Mouse (Mus musculus) intestine, embryonic 16.5 days (tissue): Measurements from ENCODE around the gene Dvl1. TPM values are rescaled to one million over a fixed set of nuclear protein-coding genes. Genes with fewer than 3 reads are reported as not detected.
A peak's percentile ranks its signal among the peaks of the same experiment; 100 is the strongest.

Experiments used
- ATAC-seq: fragments of 200-750 bp; cut with Nextera tagmentation; 2 replicates; pipeline ENCODE4 v1.8.0; 2017; ENCODE audit warnings: moderate TSS enrichment, moderate library complexity
- H3K27ac ChIP-seq: fragments of 300-500 bp; sonication (generic); 2 replicates; pipeline ENCODE4 v1.5.1; 2014; ENCODE audit warnings: mild to moderate bottlenecking, low read length
- H3K27me3 ChIP-seq: fragments of 300-500 bp; sonication (generic); replicated peaks from 2 replicates; pipeline ENCODE4 v1.6.1; 2014; ENCODE audit warnings: low read length, control low read depth, mixed read lengths; ENCODE audit not compliant: control insufficient read depth, insufficient read depth
- H3K36me3 ChIP-seq: fragments of 300-500 bp; sonication (generic); 2 replicates; pipeline ENCODE4 v1.6.1; 2014; ENCODE audit warnings: low read length, control low read depth; ENCODE audit not compliant: control insufficient read depth, insufficient read depth
- H3K4me1 ChIP-seq: fragments of 300-500 bp; sonication (generic); 2 replicates; pipeline ENCODE4 v1.6.1; 2014; ENCODE audit warnings: low read length, control low read depth, mixed read lengths; ENCODE audit not compliant: control insufficient read depth, insufficient read depth
- H3K4me2 ChIP-seq: fragments of 300-500 bp; sonication (generic); 2 replicates; pipeline ENCODE4 v1.6.1; 2014; ENCODE audit warnings: low read depth, low read length, control low read depth
- H3K4me3 ChIP-seq: fragments of 300-500 bp; sonication (generic); 2 replicates; pipeline ENCODE4 v1.5.1; 2014; ENCODE audit warnings: mild to moderate bottlenecking, low read length
- H3K9ac ChIP-seq: fragments of 300-500 bp; sonication (generic); 2 replicates; pipeline ENCODE4 v1.6.1; 2014; ENCODE audit warnings: low read depth, low read length
- H3K9me3 ChIP-seq: fragments of 300-500 bp; sonication (generic); 2 replicates; pipeline ENCODE4 v1.6.1; 2016; ENCODE audit warnings: low read length, control low read depth; ENCODE audit not compliant: control insufficient read depth
- WGBS: fragments of 180-500 bp; shearing (Covaris S2); extraction: QIAGEN DNeasy Blood & Tissue Kit; methylation state at CpG from one replicate; pipeline ENCODE4 v1.1.7; 2014; 5-methylcytosine and 5-hydroxymethylcytosine counted together
- polyA plus RNA-seq: library from polyadenylated mRNA; unstranded; fragments of >200 nt; fragmentation: Nextera tagmentation; extraction: Ambion mirVana; gene quantifications from 2 replicates; pipeline ENCODE4 v1.2.1, GENCODE M21; 2015

Dvl1 gene
- polyA plus RNA-seq, 1 experiment from 2014 or later = 4.7 TPM

DNA sequence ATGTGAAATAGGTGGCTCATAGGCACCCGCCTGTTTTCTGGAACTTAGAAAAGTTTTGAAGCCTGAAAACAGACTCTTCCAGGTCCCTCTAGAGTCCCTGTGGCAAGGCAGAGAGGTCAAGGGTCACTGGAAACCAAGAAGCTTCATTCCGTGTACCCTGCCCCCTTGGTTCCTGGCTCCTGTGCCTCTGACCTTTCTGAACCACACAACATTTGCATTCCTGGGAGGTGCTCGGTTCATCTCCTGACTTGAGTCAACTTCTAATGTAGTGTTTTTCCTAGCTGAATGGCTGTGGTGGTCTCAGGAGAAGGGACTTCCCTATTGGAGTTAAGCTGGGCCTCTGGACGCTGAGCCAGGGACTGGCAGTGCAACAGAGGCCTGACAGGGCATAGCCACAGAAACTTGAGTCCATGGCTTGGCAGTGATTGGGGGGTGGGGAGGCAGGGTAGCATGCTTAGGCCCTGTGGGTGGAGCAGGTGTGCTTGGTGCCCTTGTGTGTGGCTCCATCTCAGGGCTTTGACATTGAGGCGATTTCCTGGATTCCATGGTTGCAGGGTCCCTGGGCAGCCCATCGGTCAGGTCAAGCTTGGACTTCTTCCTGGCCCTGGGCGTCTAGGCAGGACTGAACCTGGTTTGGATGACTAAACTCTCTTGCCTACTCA is 1.4 kb downstream of the Dvl1 start:
- H3K4me2 ChIP-seq = peak overlapping the region; percentile 76
- H3K27me3 ChIP-seq = no peaks in the 10 kb centered on the region
- H3K4me3 ChIP-seq = peak overlapping the region; percentile 86
- WGBS = 58% methylated on average over 7 of the region's 7 CpGs
- H3K9ac ChIP-seq = peak overlapping the region; percentile 90
- peak; percentile 12; the same call in 1 of the 2 replicates for ATAC-seq
- H3K4me1 ChIP-seq = peaks cover 27% of the 10 kb centered on the region
- H3K27ac ChIP-seq = no peak overlapping the region
- H3K36me3 ChIP-seq = 0 out of 2 replicates have a peak, but pooled peaks cover 1% of the 10 kb centered on the region
- no peaks in the 10 kb centered on the region for H3K9me3 ChIP-seq

DNA sequence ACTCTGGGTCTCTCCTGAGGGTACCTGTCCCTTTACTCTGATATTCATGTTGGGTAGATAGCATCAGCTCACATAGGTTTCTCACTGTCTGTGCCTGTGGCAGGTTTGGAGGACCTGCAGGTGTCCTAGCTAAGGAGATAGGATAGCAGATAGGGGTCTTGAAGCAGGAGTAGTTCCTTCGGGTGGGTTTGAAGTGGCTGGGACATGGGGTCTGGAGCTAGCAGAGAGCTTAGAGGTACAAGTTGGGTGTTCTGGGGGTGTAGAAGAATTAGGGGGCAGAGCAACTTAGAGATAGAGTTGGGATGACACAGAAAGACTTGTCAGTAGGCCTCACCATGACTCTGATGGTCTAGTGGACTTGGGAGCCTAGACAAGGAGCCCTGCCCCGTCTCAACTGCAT is 2.2 kb downstream of the Dvl1 start:
- H3K36me3 ChIP-seq = 0 out of 2 replicates have a peak, but pooled peaks cover 5% of the 10 kb centered on the region
- H3K4me2 ChIP-seq = no peak overlapping the region
- 88% methylated on average over 2 of the region's 2 CpGs for WGBS
- no peak overlapping the region for H3K4me3 ChIP-seq
- H3K4me1 ChIP-seq = peaks cover 27% of the 10 kb centered on the region
- no peak for ATAC-seq
- H3K27me3 ChIP-seq = no peaks in the 10 kb centered on the region
- H3K9ac ChIP-seq = no peak overlapping the region
- no peaks in the 10 kb centered on the region for H3K9me3 ChIP-seq
- H3K27ac ChIP-seq = no peak overlapping the region

DNA sequence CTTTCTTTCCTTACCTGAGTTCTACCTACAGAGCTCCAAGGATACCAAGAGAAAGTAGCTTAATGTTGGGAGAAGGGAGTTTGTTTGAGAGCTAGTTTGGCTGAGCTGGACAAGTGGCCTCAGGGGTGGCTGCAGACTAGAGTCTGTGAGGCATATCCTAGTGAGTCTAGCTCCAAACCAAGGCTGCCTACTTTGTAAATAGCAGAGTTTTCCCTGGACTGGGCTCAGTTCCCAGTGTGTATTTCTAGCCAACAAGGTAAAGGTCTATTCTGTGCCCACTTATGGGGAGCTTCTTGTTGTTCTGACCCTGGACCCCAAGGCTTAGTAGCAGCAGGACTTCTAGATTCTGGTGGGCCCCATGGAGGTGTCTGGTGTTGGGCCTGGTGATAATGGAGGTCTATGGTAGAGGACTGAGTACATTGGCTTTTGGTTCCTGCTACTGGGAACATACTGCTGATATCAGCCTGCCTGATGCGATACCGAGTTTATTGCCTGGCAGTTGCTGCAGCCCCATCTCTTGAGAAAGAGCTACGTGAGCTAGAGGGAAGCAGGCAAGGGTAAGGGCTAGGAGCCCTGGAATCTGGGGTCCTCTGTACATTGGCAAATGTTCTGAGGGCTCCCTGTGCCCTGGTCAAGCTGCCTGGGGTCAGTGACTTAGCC is 2.7 kb downstream of the Dvl1 start:
- no peak overlapping the region for H3K9ac ChIP-seq
- 79% methylated on average over 3 of the region's 3 CpGs for WGBS

DNA sequence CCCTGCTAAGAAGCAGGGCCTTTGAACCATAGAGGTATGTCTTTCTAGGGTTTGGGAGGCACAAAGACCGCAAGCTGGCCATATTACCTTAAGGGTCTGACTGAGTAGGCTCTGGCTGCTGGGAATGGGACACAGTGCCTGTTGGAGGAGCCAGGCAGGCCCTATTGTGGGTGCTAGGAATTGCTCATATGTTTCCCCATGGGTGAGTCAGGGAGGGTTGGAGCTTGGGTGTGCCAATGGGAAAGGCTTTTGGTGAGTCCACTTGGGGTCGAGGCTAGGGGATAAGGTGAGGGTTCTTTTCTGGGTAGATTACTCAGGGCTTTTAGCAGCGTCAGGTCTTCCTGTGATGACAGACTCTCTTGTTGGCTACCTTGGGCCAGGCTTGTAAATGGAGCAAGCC is 4.2 kb downstream of the Dvl1 start:
- no peaks in the 10 kb centered on the region for H3K27me3 ChIP-seq
- WGBS = 87% methylated on average over 3 of the region's 3 CpGs
- no peak for ATAC-seq
- no peak overlapping the region for H3K27ac ChIP-seq
- H3K9me3 ChIP-seq = no peaks in the 10 kb centered on the region
- no peak overlapping the region for H3K9ac ChIP-seq
- no peak overlapping the region for H3K4me3 ChIP-seq
- H3K4me2 ChIP-seq = no peak overlapping the region
- peaks cover 27% of the 10 kb centered on the region for H3K4me1 ChIP-seq
- H3K36me3 ChIP-seq = peaks cover 17% of the 10 kb centered on the region; the same call in 1 of the 2 replicates

More for the DNA sequence above, 2.7 kb downstream of the Dvl1 start:
- Histone ChIP-seq H3K4me2 (no peak overlapping the region), H3K36me3 (peaks cover 11% of the 10 kb centered on the region; the same call in 1 of the 2 replicates), H3K27ac (no peak overlapping the region), H3K9me3 (no peaks in the 10 kb centered on the region), H3K4me1 (peaks cover 27% of the 10 kb centered on the region), H3K27me3 (no peaks in the 10 kb centered on the region), H3K4me3 (no peak overlapping the region)
- no peak for ATAC-seq

DNA sequence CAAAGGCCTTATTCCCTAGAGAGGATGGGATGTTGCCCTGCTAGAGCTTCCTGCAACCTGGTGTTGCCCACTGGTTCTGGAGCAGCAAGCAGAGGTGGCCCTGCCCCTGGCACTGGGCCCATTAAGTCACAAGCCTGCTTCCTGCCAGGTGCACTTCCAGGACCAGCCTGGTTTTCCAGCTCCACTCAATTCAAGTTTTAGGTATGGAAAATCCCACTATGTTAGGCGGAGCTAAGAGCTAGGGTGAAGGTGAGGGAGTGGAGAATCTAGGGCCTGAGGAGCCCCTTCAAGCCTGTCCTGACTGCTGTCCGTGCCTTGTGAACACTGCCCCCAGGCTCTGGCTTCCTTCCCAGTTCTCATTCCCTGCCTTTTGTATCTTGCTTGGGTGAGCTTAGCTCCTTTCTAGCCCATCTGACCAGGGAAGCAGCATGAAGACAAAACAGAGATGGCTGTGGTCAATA is 4.8 kb downstream of the Dvl1 start:
- Histone ChIP-seq H3K27ac (no peak overlapping the region), H3K36me3 (peaks cover 20% of the 10 kb centered on the region), H3K4me1 (peaks cover 24% of the 10 kb centered on the region), H3K9me3 (no peaks in the 10 kb centered on the region), H3K27me3 (no peaks in the 10 kb centered on the region), H3K4me2 (no peak overlapping the region), H3K4me3 (no peak overlapping the region), H3K9ac (no peak overlapping the region)
- WGBS = 83% methylated on average over 2 of the region's 2 CpGs
- no peak for ATAC-seq

DNA sequence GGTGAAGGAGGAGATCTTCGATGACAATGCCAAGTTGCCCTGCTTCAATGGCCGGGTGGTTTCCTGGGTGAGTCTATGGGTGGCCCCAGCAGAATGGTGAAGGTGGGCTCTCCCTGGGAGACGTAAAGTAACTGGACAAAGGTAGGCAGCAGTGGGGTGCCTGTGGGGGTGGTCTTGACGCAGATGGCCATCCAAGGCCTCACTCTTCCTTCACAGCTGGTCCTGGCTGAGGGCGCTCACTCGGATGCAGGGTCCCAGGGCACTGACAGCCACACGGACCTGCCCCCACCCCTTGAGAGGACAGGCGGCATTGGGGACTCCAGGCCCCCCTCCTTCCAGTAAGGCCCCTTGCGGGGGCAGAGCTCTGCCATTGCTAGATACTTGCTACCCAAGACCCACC is 6.2 kb downstream of the Dvl1 start:
- WGBS = 85% methylated on average over 9 of the region's 9 CpGs
- Histone ChIP-seq H3K27ac (no peak overlapping the region), H3K27me3 (no peaks in the 10 kb centered on the region), H3K9ac (no peak overlapping the region), H3K4me3 (no peak overlapping the region), H3K36me3 (peaks cover 29% of the 10 kb centered on the region), H3K4me1 (peaks cover 19% of the 10 kb centered on the region), H3K4me2 (no peak overlapping the region), H3K9me3 (no peaks in the 10 kb centered on the region)
- no peak for ATAC-seq

DNA sequence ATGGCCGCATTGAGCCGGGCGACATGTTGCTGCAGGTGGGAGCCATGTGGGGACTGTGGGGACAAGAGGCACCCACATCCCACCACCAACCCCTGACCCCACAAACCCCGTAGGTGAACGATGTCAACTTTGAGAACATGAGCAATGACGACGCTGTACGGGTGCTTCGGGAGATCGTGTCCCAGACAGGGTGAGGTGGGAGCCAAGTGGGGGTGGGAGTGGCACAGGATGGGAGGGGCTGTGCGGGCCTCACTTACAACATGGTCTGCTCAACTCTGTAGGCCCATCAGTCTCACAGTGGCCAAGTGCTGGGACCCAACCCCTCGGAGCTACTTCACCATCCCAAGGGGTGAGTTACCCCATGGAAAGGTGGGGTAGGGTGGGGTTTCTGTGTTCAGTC is 7.8 kb downstream of the Dvl1 start:
- Histone ChIP-seq H3K4me3 (no peak overlapping the region), H3K9ac (no peak overlapping the region), H3K9me3 (no peaks in the 10 kb centered on the region), H3K4me1 (peaks cover 5% of the 10 kb centered on the region; the same call in 1 of the 2 replicates), H3K36me3 (peaks cover 31% of the 10 kb centered on the region), H3K27me3 (no peaks in the 10 kb centered on the region), H3K27ac (no peak overlapping the region), H3K4me2 (no peak overlapping the region)
- 92% methylated on average over 12 of the region's 12 CpGs for WGBS
- ATAC-seq = no peak

DNA sequence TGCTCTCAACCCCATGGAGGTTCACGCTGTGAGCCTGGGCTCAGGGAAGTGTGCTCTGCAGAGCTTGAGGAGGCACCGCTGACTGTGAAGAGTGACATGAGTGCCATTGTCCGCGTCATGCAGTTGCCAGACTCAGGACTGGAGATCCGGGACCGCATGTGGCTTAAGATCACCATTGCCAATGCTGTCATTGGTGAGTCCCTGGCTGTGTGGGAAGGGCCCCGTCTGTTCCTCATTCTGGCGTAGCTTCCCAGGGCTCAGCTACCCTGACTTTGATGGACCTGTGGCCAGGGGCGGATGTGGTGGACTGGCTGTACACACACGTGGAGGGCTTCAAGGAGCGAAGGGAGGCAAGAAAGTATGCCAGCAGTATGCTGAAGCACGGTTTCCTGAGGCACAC is 8.9 kb downstream of the Dvl1 start:
- WGBS = 91% methylated on average over 12 of the region's 12 CpGs
- Histone ChIP-seq H3K27me3 (no peaks in the 10 kb centered on the region), H3K36me3 (peaks cover 31% of the 10 kb centered on the region), H3K27ac (no peak overlapping the region), H3K9ac (no peak overlapping the region), H3K4me3 (no peak overlapping the region), H3K9me3 (no peaks in the 10 kb centered on the region), H3K4me2 (no peak overlapping the region), H3K4me1 (no peaks in the 10 kb centered on the region)
- ATAC-seq = no peak

DNA sequence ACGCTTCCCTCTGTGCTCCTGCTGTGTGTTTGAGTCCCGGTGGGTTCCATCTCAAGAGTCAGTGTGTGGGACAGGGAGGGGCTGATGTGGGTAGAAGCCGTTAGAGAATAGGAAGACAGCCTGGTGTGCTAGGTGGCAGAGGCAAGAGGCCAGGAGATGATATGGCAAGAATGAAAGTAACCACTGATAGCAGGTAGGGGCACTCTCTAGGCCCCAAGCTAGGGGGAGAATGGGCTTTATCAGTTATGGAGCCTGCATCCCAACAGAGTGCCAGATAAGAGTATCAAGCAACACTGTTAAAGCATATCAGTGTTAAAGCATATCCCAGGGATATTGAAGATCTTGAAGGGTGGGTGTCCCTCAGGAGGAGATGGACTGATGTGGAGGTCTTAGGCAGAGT is 9.7 kb downstream of the Dvl1 start:
- H3K36me3 ChIP-seq = peaks cover 31% of the 10 kb centered on the region
- H3K27me3 ChIP-seq = no peaks in the 10 kb centered on the region
- no peak overlapping the region for H3K27ac ChIP-seq
- no peaks in the 10 kb centered on the region for H3K4me1 ChIP-seq
- ATAC-seq = no peak
- H3K9me3 ChIP-seq = no peaks in the 10 kb centered on the region
- 89% methylated on average over 3 of the region's 3 CpGs for WGBS
- H3K4me2 ChIP-seq = no peak overlapping the region
- no peak overlapping the region for H3K4me3 ChIP-seq
- H3K9ac ChIP-seq = no peak overlapping the region
